Mouse (Mus musculus): ENCODE measurements around the gene Trpv6.

- no peak for TF ChIP-seq CTCF (IDR thresholded peaks at IDR 0.05; ENCODE audit: borderline replicate concordance, insufficient read depth, low read depth, low read length)
- TF ChIP-seq POLR2A (IDR thresholded peaks at IDR 0.05; ENCODE audit: borderline replicate concordance, insufficient read depth, low read length) = no peak
These were observed 40.3 kb upstream of the Trpv6 start for GRCm38 (mm10) chr6:41676530-41676929.
